Mouse (Mus musculus) spleen, postnatal 10 days (tissue): ENCODE data around the gene 6030468B19Rik.

Source experiments
- DNase-seq, 2 experiments: peaks; one replicate each; pipeline ENCODE4 v3.0.0; 2021 to 2022; ENCODE audit warnings: low spot score in 2 of 2

Gene 6030468B19Rik

GRCm38 (mm10) chr11:117855360-117855759, 57.9 kb downstream of the 6030468B19Rik start:
- DNase-seq, result no peak

GRCm38 (mm10) chr11:117855975-117856374, 58.5 kb downstream of the 6030468B19Rik start:
- DNase-seq, result no peak
